Mouse (Mus musculus) liver, embryonic 14.5 days (tissue): ENCODE data around the gene Vat1.

ENCODE experiments used
- CTCF ChIP-seq: IDR thresholded peaks from 2 replicates; pipeline ENCODE4 v1.5.1; 2016; ENCODE audit warnings: antibody characterized with exemption, low read depth, control low read depth
- EP300 ChIP-seq: IDR thresholded peaks from 2 replicates; pipeline ENCODE4 v1.6.1; 2016; ENCODE audit warnings: antibody characterized with exemption, low read depth

DNA sequence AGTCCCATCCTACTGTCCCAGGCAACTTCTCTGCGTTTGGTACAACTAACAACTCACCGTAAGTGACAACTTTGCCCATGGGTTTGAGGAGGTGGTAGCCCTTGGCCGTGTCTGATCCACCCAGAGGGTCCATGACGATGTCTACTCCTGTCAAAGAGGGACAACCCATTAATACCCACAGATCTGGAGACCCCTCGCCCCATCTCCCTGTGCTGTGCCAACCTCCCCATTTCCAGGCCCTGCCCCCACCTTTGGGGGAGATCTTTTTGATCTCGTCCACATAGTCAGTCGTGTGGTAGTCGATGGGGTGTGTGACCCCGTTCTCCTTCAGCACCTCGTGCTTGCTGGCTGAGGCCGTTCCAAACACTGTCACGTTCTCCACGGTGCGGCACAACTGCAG, 3.9 kb downstream of the Vat1 start:
- TF ChIP-seq CTCF (no peak), EP300 (no peak)
